ENCODE assay signal across 1 mouse cellular context in the genomic region with DNA sequence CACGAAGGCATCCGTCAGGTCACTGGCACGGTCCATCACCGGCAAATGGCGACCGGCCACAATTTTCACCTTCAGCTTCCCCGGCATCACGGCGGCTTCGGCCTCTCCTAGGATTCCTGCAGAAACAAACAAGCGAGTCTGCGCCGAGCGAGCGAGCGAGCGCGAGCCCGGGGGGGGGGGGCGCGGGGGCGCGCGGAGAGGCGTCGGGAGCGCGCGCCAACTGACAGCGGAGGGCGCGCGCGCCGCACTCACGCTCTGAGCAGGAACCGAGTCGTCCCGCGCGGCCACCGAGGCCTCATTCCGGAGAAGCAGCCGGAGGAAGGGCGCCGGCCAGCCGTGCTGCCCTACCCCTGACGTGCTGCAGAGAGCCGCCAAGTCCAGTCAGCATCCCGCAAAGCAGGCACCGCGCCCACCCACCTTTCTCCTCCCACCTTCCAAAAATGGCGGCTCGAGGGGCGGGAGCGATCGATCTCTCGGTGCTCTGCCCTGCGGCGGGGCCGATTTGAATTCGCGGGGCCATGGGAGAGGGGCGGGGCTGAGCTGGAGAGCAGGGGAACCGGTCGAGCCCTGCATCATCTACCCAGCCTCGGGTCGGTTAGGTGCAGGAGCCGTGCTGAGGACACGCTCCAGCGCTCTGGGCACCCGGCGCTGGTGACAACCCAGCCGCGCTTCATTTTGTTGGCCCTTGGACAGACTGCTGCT.
TF ChIP-seq lines count a peak whose summit lies in the region.

TSS of gene C2cd5 (minus strand) at position 461 of the 702 bp plus-strand sequence.

TF ChIP-seq in MEL, 35 proteins besides CTCF, POLR2A, EP300 and RAD21 (continued from another document):
- TF ChIP-seq CHD2 (IDR thresholded peaks at IDR 0.05; ENCODE audit: low read length) = no peak
- no peak for TF ChIP-seq ZC3H11A (IDR thresholded peaks at IDR 0.05; ENCODE audit: low read depth, low read length)
- TF ChIP-seq ZKSCAN1 (IDR thresholded peaks at IDR 0.05; ENCODE audit: low read depth, low read length) = no peak
- TF ChIP-seq HCFC1 (IDR thresholded peaks at IDR 0.05; ENCODE audit: low read depth, low read length) = peak; percentile 91
- TF ChIP-seq POLR2AphosphoS2 (IDR thresholded peaks at IDR 0.05; ENCODE audit: low read length) = peak; percentile 64; the same call in 1 of the 2 replicates
- no peak for TF ChIP-seq MAX (IDR thresholded peaks at IDR 0.05; ENCODE audit: low read length)
- no peak for TF ChIP-seq GABPA (IDR thresholded peaks at IDR 0.05; ENCODE audit: low read depth, low read length)
- TF ChIP-seq MAZ (IDR thresholded peaks at IDR 0.05; ENCODE audit: low read depth, low read length) = peak; percentile 100
- peak; percentile 80 for TF ChIP-seq MXI1 (IDR thresholded peaks at IDR 0.05; ENCODE audit: low read depth, low read length)
- peak; percentile 57; the same call in 1 of the 2 replicates for TF ChIP-seq TBP (IDR thresholded peaks at IDR 0.05; ENCODE audit: low read depth, low read length)
- TF ChIP-seq JUND (IDR thresholded peaks at IDR 0.05; ENCODE audit: low read depth, low read length) = no peak
- no peak for TF ChIP-seq MEF2A (IDR thresholded peaks at IDR 0.05; ENCODE audit: extremely low read depth, insufficient replicate concordance, low read depth, low read length, poor library complexity, severe bottlenecking)
- no peak; the same call in 1 of the 2 replicates for TF ChIP-seq E2F4 (IDR thresholded peaks at IDR 0.05; ENCODE audit: borderline replicate concordance, low read depth, low read length)
- no peak for TF ChIP-seq RCOR1 (IDR thresholded peaks at IDR 0.05; ENCODE audit: low read depth, low read length)
- TF ChIP-seq ELF1 (IDR thresholded peaks at IDR 0.05; ENCODE audit: low read depth, low read length) = peak; percentile 23
